Mouse (Mus musculus): ENCODE measurements around the gene Ubb. TPM values are rescaled to one million over a fixed set of nuclear protein-coding genes. Genes with fewer than 3 reads are reported as not detected.

Gene Ubb
- polyA plus RNA-seq, 1 experiment from 2014 or later, result 3,248 TPM

GRCm38 (mm10) chr11:62553633-62554032 lies 2.7 kb downstream of the Ubb start:
- no peak overlapping the region for H3K27ac ChIP-seq
- peak overlapping the region; percentile 53 for H3K9ac ChIP-seq
- peaks cover 35% of the 10 kb centered on the region for H3K4me1 ChIP-seq
- H3K4me2 ChIP-seq, result peak overlapping the region; percentile 90
- peak overlapping the region; percentile 52 for H3K4me3 ChIP-seq (replicated peaks)
- H3K27me3 ChIP-seq, result no peaks in the 10 kb centered on the region
- H3K36me3 ChIP-seq, result peaks cover 26% of the 10 kb centered on the region
- no peaks in the 10 kb centered on the region for H3K9me3 ChIP-seq (replicated peaks)
- WGBS, result 80% methylated on average over 5 of the region's 5 CpGs
- no peak for ATAC-seq (replicated peaks; ENCODE audit: low FRiP score)

GRCm38 (mm10) chr11:62554163-62554855 lies 3.3 kb downstream of the Ubb start:
- peaks cover 26% of the 10 kb centered on the region for H3K36me3 ChIP-seq
- H3K27ac ChIP-seq, result no peak overlapping the region
- 76% methylated on average over 5 of the region's 5 CpGs for WGBS
- peak overlapping the region; percentile 53; the same call in 1 of the 2 replicates for H3K9ac ChIP-seq
- peaks cover 38% of the 10 kb centered on the region for H3K4me1 ChIP-seq
- no peaks in the 10 kb centered on the region for H3K27me3 ChIP-seq
- H3K4me2 ChIP-seq, result peak overlapping the region; percentile 90
- no peak for ATAC-seq (replicated peaks; ENCODE audit: low FRiP score)
- H3K4me3 ChIP-seq (replicated peaks), result peak overlapping the region; percentile 52
- H3K9me3 ChIP-seq (replicated peaks), result no peaks in the 10 kb centered on the region

GRCm38 (mm10) chr11:62554934-62555517 lies 4.1 kb downstream of the Ubb start:
- H3K9me3 ChIP-seq (replicated peaks), result no peaks in the 10 kb centered on the region
- peaks cover 35% of the 10 kb centered on the region for H3K4me1 ChIP-seq
- H3K27me3 ChIP-seq, result no peaks in the 10 kb centered on the region
- no peak overlapping the region for H3K27ac ChIP-seq
- ATAC-seq (replicated peaks; ENCODE audit: low FRiP score), result no peak
- peaks cover 26% of the 10 kb centered on the region for H3K36me3 ChIP-seq
- peak overlapping the region; percentile 90 for H3K4me2 ChIP-seq
- peak overlapping the region; percentile 52 for H3K4me3 ChIP-seq (replicated peaks)
- H3K9ac ChIP-seq, result no peak overlapping the region

GRCm38 (mm10) chr11:62555896-62556412 lies 5.0 kb downstream of the Ubb start:
- H3K4me2 ChIP-seq, result no peak overlapping the region
- no peak for ATAC-seq (replicated peaks; ENCODE audit: low FRiP score)
- no peaks in the 10 kb centered on the region for H3K27me3 ChIP-seq
- H3K36me3 ChIP-seq, result peaks cover 26% of the 10 kb centered on the region
- no peak overlapping the region for H3K4me3 ChIP-seq (replicated peaks)
- peak overlapping the region; percentile 9; the same call in 1 of the 2 replicates for H3K27ac ChIP-seq
- H3K9ac ChIP-seq, result no peak overlapping the region
- peaks cover 41% of the 10 kb centered on the region for H3K4me1 ChIP-seq
- no peaks in the 10 kb centered on the region for H3K9me3 ChIP-seq (replicated peaks)

- Histone ChIP-seq H3K4me2 (no peak overlapping the region), H3K36me3 (peaks cover 26% of the 10 kb centered on the region), H3K4me3 (replicated peaks) (no peak overlapping the region), H3K27me3 (no peaks in the 10 kb centered on the region), H3K9ac (no peak overlapping the region), H3K27ac (no peak overlapping the region), H3K4me1 (peaks cover 43% of the 10 kb centered on the region), H3K9me3 (replicated peaks) (no peaks in the 10 kb centered on the region)
- ATAC-seq (replicated peaks; ENCODE audit: low FRiP score), result no peak
- 68% methylated on average over 5 of the region's 5 CpGs for WGBS
Observed at GRCm38 (mm10) chr11:62557205-62557604, 6.2 kb downstream of the Ubb start.

- H3K9ac ChIP-seq, result no peak overlapping the region
- no peak overlapping the region for H3K4me3 ChIP-seq (replicated peaks)
- no peak overlapping the region for H3K4me2 ChIP-seq
- H3K9me3 ChIP-seq (replicated peaks), result no peaks in the 10 kb centered on the region
- 57% methylated on average over 2 of the region's 2 CpGs for WGBS
- H3K36me3 ChIP-seq, result peaks cover 23% of the 10 kb centered on the region
- H3K4me1 ChIP-seq, result peaks cover 42% of the 10 kb centered on the region
- ATAC-seq (replicated peaks; ENCODE audit: low FRiP score), result no peak
- no peaks in the 10 kb centered on the region for H3K27me3 ChIP-seq
- H3K27ac ChIP-seq, result 0 out of 2 replicates have a peak overlapping the region, but pooled peaks have one; percentile 32
Observed at GRCm38 (mm10) chr11:62558152-62558551, 7.2 kb downstream of the Ubb start.

GRCm38 (mm10) chr11:62558961-62559646 lies 8.1 kb downstream of the Ubb start:
- H3K4me3 ChIP-seq (replicated peaks), result no peak overlapping the region
- H3K27ac ChIP-seq, result 0 out of 2 replicates have a peak overlapping the region, but pooled peaks have one; percentile 32
- H3K27me3 ChIP-seq, result no peaks in the 10 kb centered on the region
- peaks cover 32% of the 10 kb centered on the region for H3K4me1 ChIP-seq
- no peak overlapping the region for H3K4me2 ChIP-seq
- no peak overlapping the region for H3K9ac ChIP-seq
- no peaks in the 10 kb centered on the region for H3K9me3 ChIP-seq (replicated peaks)
- peak; percentile 38; the same call in 1 of the 2 replicates for ATAC-seq (replicated peaks; ENCODE audit: low FRiP score)
- H3K36me3 ChIP-seq, result peaks cover 14% of the 10 kb centered on the region
- 23% methylated on average over 6 of the region's 6 CpGs for WGBS

- Histone ChIP-seq H3K4me3 (replicated peaks) (peak overlapping the region; percentile 42), H3K36me3 (peaks cover under 1% of the 10 kb centered on the region; the same call in 1 of the 2 replicates), H3K27me3 (no peaks in the 10 kb centered on the region), H3K9ac (peak overlapping the region; percentile 25; the same call in 1 of the 2 replicates), H3K4me2 (peak overlapping the region; percentile 76), H3K27ac (no peak overlapping the region), H3K4me1 (peaks cover 18% of the 10 kb centered on the region), H3K9me3 (replicated peaks) (no peaks in the 10 kb centered on the region)
- 37% methylated on average over 43 of the region's 43 CpGs for WGBS
- ATAC-seq (replicated peaks; ENCODE audit: low FRiP score), result no peak
Observed at GRCm38 (mm10) chr11:62560463-62561016, 9.6 kb downstream of the Ubb start.

GRCm38 (mm10) chr11:62563590-62563989 lies 12.6 kb downstream of the Ubb start:
- peaks cover 26% of the 10 kb centered on the region for H3K4me1 ChIP-seq
- no peak for ATAC-seq (replicated peaks; ENCODE audit: low FRiP score)
- H3K36me3 ChIP-seq, result no peaks in the 10 kb centered on the region
- H3K27me3 ChIP-seq, result no peaks in the 10 kb centered on the region
- H3K9ac ChIP-seq, result no peak overlapping the region
- H3K4me3 ChIP-seq (replicated peaks), result no peak overlapping the region
- WGBS, result 86% methylated on average over 2 of the region's 2 CpGs
- H3K9me3 ChIP-seq (replicated peaks), result no peaks in the 10 kb centered on the region
- H3K27ac ChIP-seq, result no peak overlapping the region
- no peak overlapping the region for H3K4me2 ChIP-seq

GRCm38 (mm10) chr11:62565747-62566146 lies 14.8 kb downstream of the Ubb start:
- H3K4me3 ChIP-seq (replicated peaks), result no peak overlapping the region
- ATAC-seq (replicated peaks; ENCODE audit: low FRiP score), result 0 out of 2 replicates have a peak, but pooled peaks have one; percentile 22
- no peaks in the 10 kb centered on the region for H3K9me3 ChIP-seq (replicated peaks)
- no peak overlapping the region for H3K9ac ChIP-seq
- 29% methylated on average over 7 of the region's 7 CpGs for WGBS
- H3K27me3 ChIP-seq, result no peaks in the 10 kb centered on the region
- H3K27ac ChIP-seq, result peak overlapping the region; percentile 37; the same call in 1 of the 2 replicates
- no peaks in the 10 kb centered on the region for H3K36me3 ChIP-seq
- 0 out of 2 replicates have a peak overlapping the region, but pooled peaks have one; percentile 4 for H3K4me2 ChIP-seq
- peaks cover 12% of the 10 kb centered on the region for H3K4me1 ChIP-seq

- no peak for ATAC-seq (replicated peaks; ENCODE audit: low FRiP score)
- WGBS, result 35% methylated on average over 1 of the region's 1 CpGs
- Histone ChIP-seq H3K9me3 (replicated peaks) (no peaks in the 10 kb centered on the region), H3K27ac (0 out of 2 replicates have a peak overlapping the region, but pooled peaks have one; percentile 37), H3K36me3 (no peaks in the 10 kb centered on the region), H3K4me1 (peaks cover 9% of the 10 kb centered on the region), H3K9ac (no peak overlapping the region), H3K27me3 (no peaks in the 10 kb centered on the region), H3K4me2 (0 out of 2 replicates have a peak overlapping the region, but pooled peaks have one; percentile 4), H3K4me3 (replicated peaks) (no peak overlapping the region)
Observed at GRCm38 (mm10) chr11:62566211-62566610, 15.2 kb downstream of the Ubb start.
